Mouse (Mus musculus) testis, adult 2 months (tissue): Measurements from ENCODE around the gene Pcgf6.

ENCODE experiments used
- CTCF ChIP-seq: fragments of 200-500 bp; IDR thresholded peaks from 2 replicates; pipeline ENCODE4 v1.5.1; 2012; ENCODE audit warnings: low read depth, mild to moderate bottlenecking, inconsistent platforms, low read length, moderate library complexity; ENCODE audit not compliant: control insufficient read depth, insufficient read depth, insufficient replicate concordance
- POLR2A ChIP-seq: fragments of 200-500 bp; IDR thresholded peaks from 2 replicates; pipeline ENCODE4 v1.6.1; 2012; ENCODE audit warnings: low read depth, mild to moderate bottlenecking, inconsistent platforms, low read length, moderate library complexity; ENCODE audit not compliant: control insufficient read depth

DNA sequence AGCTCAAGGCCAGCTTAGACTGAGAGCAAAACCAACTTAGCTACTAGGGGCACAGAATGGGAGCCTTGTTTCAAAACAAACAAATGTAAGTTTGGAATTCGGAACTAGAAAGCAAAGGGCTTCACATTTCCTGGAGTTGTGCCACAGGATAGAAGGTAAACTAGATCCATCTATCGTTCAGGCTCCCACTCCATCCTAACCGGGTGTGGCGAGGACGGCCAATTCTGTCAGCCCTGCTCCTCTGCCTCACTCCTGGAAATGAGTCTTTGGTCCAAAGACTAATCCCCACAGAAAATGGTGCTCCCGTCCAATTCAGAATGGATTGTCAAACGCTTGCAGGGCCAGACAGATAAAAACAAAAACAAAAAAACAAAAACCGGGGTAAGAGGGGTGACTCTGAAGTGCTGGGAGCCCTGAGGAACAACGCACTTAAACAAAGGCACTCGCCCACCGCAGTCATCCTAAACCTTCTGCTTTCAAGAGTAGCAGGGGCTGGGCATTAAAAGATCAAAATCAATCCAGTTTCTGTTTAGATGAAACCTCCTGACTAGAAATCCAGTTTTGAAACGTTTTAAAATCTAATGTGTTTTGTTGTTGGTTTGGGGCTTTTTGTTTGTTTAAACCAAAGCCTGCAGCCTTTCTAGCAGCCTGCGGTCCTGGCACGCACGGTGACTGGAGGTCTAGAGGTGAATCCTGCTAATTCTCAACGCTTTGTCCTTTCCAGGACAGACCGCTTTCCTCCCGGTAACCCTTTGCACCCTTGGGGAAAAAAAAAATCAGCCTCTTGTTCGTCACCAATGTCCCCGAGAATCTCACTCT is 37.2 kb downstream of the Pcgf6 start:
- TF ChIP-seq CTCF (no peak), POLR2A (no peak)
